In the genomic region with DNA sequence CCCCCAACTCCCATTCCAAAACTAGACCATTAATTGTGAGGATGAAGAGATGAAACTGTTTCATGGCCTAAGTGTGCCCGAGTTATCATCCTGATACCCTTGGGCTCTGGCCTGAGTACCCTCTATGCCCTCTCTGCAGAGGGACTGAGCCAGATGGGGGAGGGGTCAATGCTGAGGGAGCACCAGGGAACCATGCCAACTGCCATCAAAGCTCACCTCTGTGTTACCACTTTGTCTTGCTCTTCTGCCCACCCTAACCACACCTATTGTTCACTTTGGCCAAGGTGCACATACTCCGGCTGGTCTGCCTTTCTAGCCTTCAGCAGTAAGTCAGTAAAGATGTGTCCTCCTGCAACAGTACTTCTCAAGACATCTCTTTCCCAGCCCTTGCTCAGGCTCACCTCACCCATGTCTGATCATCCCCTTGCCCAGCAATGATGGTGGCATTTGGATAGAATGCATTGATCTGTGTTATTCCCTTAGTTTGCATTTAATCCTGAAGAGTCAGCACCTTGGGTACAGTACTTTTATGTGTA, we compare ENCODE assay signal across 8 mouse cellular contexts. TPM values are rescaled to one million over a fixed set of nuclear protein-coding genes. Genes with fewer than 3 reads are reported as not detected.
A peak's percentile ranks its signal among the peaks of the same experiment; 100 is the strongest.
DNase-seq lines count a peak whose midpoint lies in the region; ATAC-seq lines count a peak whose summit lies in the region.

No protein-coding gene starts in this region.

- peaks cover 89% of the 10 kb centered on the region for H3K4me1 ChIP-seq in lung, embryonic 15.5 days
- H3K4me1 ChIP-seq in forebrain, embryonic 13.5 days, result peaks cover 90% of the 10 kb centered on the region
- peaks cover 87% of the 10 kb centered on the region for H3K4me1 ChIP-seq in limb, embryonic 13.5 days
- peaks cover 82% of the 10 kb centered on the region for H3K4me1 ChIP-seq in stomach, embryonic 14.5 days (ENCODE audit: control insufficient read depth, insufficient read depth, low read length)

- no peaks in the 10 kb centered on the region for H3K27me3 ChIP-seq in lung, embryonic 15.5 days
- H3K27me3 ChIP-seq in forebrain, embryonic 13.5 days, result no peaks in the 10 kb centered on the region
- H3K27me3 ChIP-seq in limb, embryonic 13.5 days, result no peaks in the 10 kb centered on the region
- no peaks in the 10 kb centered on the region for H3K27me3 ChIP-seq in stomach, embryonic 14.5 days (ENCODE audit: control insufficient read depth, insufficient read depth, low read length)

- H3K9ac ChIP-seq in lung, embryonic 15.5 days, result no peak overlapping the region
- H3K9ac ChIP-seq in forebrain, embryonic 13.5 days, result 0 out of 2 replicates have a peak overlapping the region, but pooled peaks have one; percentile 58
- no peak overlapping the region for H3K9ac ChIP-seq in limb, embryonic 13.5 days
- no peak overlapping the region for H3K9ac ChIP-seq in stomach, embryonic 14.5 days (replicated peaks; ENCODE audit: low read depth, low read length)

- no peak overlapping the region for H3K4me3 ChIP-seq in lung, embryonic 15.5 days
- H3K4me3 ChIP-seq in forebrain, embryonic 13.5 days, result no peak overlapping the region
- H3K4me3 ChIP-seq in limb, embryonic 13.5 days, result no peak overlapping the region
- H3K4me3 ChIP-seq in stomach, embryonic 14.5 days (ENCODE audit: low read depth, low read length), result no peak overlapping the region

- peak overlapping the region; percentile 51; the same call in 1 of the 2 replicates for H3K4me2 ChIP-seq in lung, embryonic 15.5 days
- H3K4me2 ChIP-seq in forebrain, embryonic 13.5 days, result peak overlapping the region; percentile 72
- H3K4me2 ChIP-seq in limb, embryonic 13.5 days (replicated peaks), result no peak overlapping the region
- no peak overlapping the region for H3K4me2 ChIP-seq in stomach, embryonic 14.5 days (replicated peaks; ENCODE audit: low read depth, low read length)

- no peaks in the 10 kb centered on the region for H3K36me3 ChIP-seq in lung, embryonic 15.5 days
- H3K36me3 ChIP-seq in forebrain, embryonic 13.5 days (ENCODE audit: poor library complexity, severe bottlenecking), result no peaks in the 10 kb centered on the region
- H3K36me3 ChIP-seq in limb, embryonic 13.5 days, result no peaks in the 10 kb centered on the region
- H3K36me3 ChIP-seq in stomach, embryonic 14.5 days (ENCODE audit: control insufficient read depth, insufficient read depth, low read length), result no peaks in the 10 kb centered on the region

- ATAC-seq in lung, embryonic 15.5 days (ENCODE audit: borderline replicate concordance, extremely low read depth, low FRiP score, low TSS enrichment), result no peak
- ATAC-seq in forebrain, embryonic 13.5 days, result no peak
- ATAC-seq in limb, embryonic 13.5 days (ENCODE audit: low FRiP score, low read depth), result no peak
- ATAC-seq in stomach, embryonic 14.5 days (ENCODE audit: insufficient number of reproducible peaks, insufficient read depth, low FRiP score, low read depth), result no peak

- DNase-seq in lung, postnatal 36 days, result no peak
- DNase-seq in layer of hippocampus, adult 9-11 months, result no peak
- no peak for DNase-seq in gastrocnemius, postnatal 25 days
- DNase-seq in urinary bladder, postnatal 4 days (ENCODE audit: low spot score in 2 of 2), result no peak

- 90% methylated on average over 2 of the region's 2 CpGs for WGBS in lung, embryonic 15.5 days
- 44% methylated on average over 2 of the region's 2 CpGs for WGBS in forebrain, embryonic 13.5 days
- WGBS in limb, embryonic 13.5 days, result 89% methylated on average over 2 of the region's 2 CpGs
- 90% methylated on average over 2 of the region's 2 CpGs for WGBS in stomach, embryonic 14.5 days

- H3K27ac ChIP-seq in lung, embryonic 15.5 days, result peak overlapping the region; percentile 99
- H3K27ac ChIP-seq in forebrain, embryonic 13.5 days, result peak overlapping the region; percentile 99
- peak overlapping the region; percentile 99; the same call in 1 of the 2 replicates for H3K27ac ChIP-seq in limb, embryonic 13.5 days
- H3K27ac ChIP-seq in stomach, embryonic 14.5 days (ENCODE audit: low read length), result peak overlapping the region; percentile 98; the same call in 1 of the 2 replicates

- H3K9me3 ChIP-seq in lung, embryonic 15.5 days, result no peaks in the 10 kb centered on the region
- H3K9me3 ChIP-seq in forebrain, embryonic 13.5 days (replicated peaks), result no peaks in the 10 kb centered on the region
- H3K9me3 ChIP-seq in limb, embryonic 13.5 days, result no peaks in the 10 kb centered on the region
- H3K9me3 ChIP-seq in stomach, embryonic 14.5 days (ENCODE audit: control insufficient read depth, low read depth, low read length), result no peaks in the 10 kb centered on the region

RNA-seq across cellular contexts. Expression of gene Btg2, which starts 14.6 kb away (rescaled TPM):
- 111 and 115 TPM in 2 replicates for polyA plus RNA-seq in lung, embryonic 15.5 days (2015; fragmentation: Nextera tagmentation; extraction: Ambion mirVana)
- 122 and 129 TPM in 2 replicates for polyA plus RNA-seq in forebrain, embryonic 13.5 days (2015; fragmentation: Nextera tagmentation; extraction: Ambion mirVana)
- polyA plus RNA-seq in limb, embryonic 13.5 days (2015; fragmentation: Nextera tagmentation; extraction: Ambion mirVana), result 27.1 and 28.2 TPM in 2 replicates
- 55.5 and 61.4 TPM in 2 replicates for polyA plus RNA-seq in stomach, embryonic 14.5 days (2014; fragmentation: Nextera tagmentation; extraction: Ambion mirVana)
- total RNA-seq in gastrocnemius, postnatal 25 days (2021), result 10 to 100 TPM; 15.1 to 27.0 TPM

RNA-seq across cellular contexts. Expression of gene Fmod, which starts 27.3 kb away (rescaled TPM):
- polyA plus RNA-seq in lung, embryonic 15.5 days (2015; fragmentation: Nextera tagmentation; extraction: Ambion mirVana), result 193 and 195 TPM in 2 replicates
- polyA plus RNA-seq in forebrain, embryonic 13.5 days (2015; fragmentation: Nextera tagmentation; extraction: Ambion mirVana), result 1.2 and 1.6 TPM in 2 replicates
- polyA plus RNA-seq in limb, embryonic 13.5 days (2015; fragmentation: Nextera tagmentation; extraction: Ambion mirVana), result 42.1 and 48.5 TPM in 2 replicates
- polyA plus RNA-seq in stomach, embryonic 14.5 days (2014; fragmentation: Nextera tagmentation; extraction: Ambion mirVana), result 7.2 and 7.6 TPM in 2 replicates
- 100 to 1,000 TPM in 1 of 2 experiments, 10 to 100 TPM in 1; 33.0 to 107 TPM for total RNA-seq in gastrocnemius, postnatal 25 days (2021)

RNA-seq across cellular contexts. Expression of gene Chit1, which starts 46.7 kb away (rescaled TPM):
- polyA plus RNA-seq in lung, embryonic 15.5 days (2015; fragmentation: Nextera tagmentation; extraction: Ambion mirVana), result 0.19 and 0.35 TPM in 2 replicates
- 0.17 TPM in 1 of 2 replicates, not detected in the other for polyA plus RNA-seq in forebrain, embryonic 13.5 days (2015; fragmentation: Nextera tagmentation; extraction: Ambion mirVana)
- 0.17 and 0.26 TPM in 2 replicates for polyA plus RNA-seq in limb, embryonic 13.5 days (2015; fragmentation: Nextera tagmentation; extraction: Ambion mirVana)
- not detected in 2 replicates for polyA plus RNA-seq in stomach, embryonic 14.5 days (2014; fragmentation: Nextera tagmentation; extraction: Ambion mirVana)
- not detected for total RNA-seq in gastrocnemius, postnatal 25 days (2021)

Comparison
In these comparisons a context has a peak if more than half of its experiments do, and no peak if none do; other contexts are left out.
1. H3K4me2 ChIP-seq: peak in lung, embryonic 15.5 days (single experiment) and forebrain, embryonic 13.5 days (single experiment); none in limb, embryonic 13.5 days (single experiment) and stomach, embryonic 14.5 days (single experiment).
2. Peak in every context shown above with its lines, with median percentiles within 50 percentile points of each other: H3K27ac ChIP-seq.